In the genomic region with DNA sequence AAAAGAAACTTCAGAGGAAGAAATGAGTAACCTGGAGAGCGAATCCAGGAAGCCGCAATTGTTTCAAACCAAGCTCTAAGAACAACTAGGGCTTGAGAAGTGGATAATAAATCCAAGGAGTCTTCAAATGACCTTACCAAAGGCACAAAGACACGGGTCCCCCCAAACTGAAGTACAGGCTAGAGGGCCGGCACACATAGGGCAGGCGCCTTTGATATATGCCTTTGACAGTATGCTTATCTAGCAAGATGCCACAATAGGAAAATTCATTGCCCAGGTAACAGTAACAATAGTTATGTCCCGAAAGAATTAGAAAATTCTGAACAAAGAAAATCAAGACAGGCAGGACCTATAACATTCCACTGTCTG, we compare ENCODE assay signal across 8 mouse cellular contexts. TPM values are rescaled to one million over a fixed set of nuclear protein-coding genes. Genes with fewer than 3 reads are reported as not detected.
DNase-seq lines count a peak whose midpoint lies in the region; ATAC-seq and TF ChIP-seq lines count a peak whose summit lies in the region.

No protein-coding gene starts in this region.

- no peaks in the 10 kb centered on the region for H3K9me3 ChIP-seq in lung, embryonic 15.5 days
- no peaks in the 10 kb centered on the region for H3K9me3 ChIP-seq in forebrain, embryonic 14.5 days (replicated peaks; ENCODE audit: control insufficient read depth, low read length)
- H3K9me3 ChIP-seq in limb, embryonic 10.5 days (replicated peaks): no peaks in the 10 kb centered on the region

- no peaks in the 10 kb centered on the region for H3K27me3 ChIP-seq in lung, embryonic 15.5 days
- H3K27me3 ChIP-seq in forebrain, embryonic 14.5 days (replicated peaks; ENCODE audit: control insufficient read depth, insufficient read depth, low read length): no peaks in the 10 kb centered on the region
- no peaks in the 10 kb centered on the region for H3K27me3 ChIP-seq in limb, embryonic 10.5 days (ENCODE audit: low read depth, poor library complexity, severe bottlenecking)
- no peaks in the 10 kb centered on the region for H3K27me3 ChIP-seq in myocyte (ENCODE audit: control insufficient read depth, insufficient read depth, insufficient read length)

- H3ac ChIP-seq in myocyte (ENCODE audit: control insufficient read depth, insufficient read length): no peak overlapping the region

- H3K4me3 ChIP-seq in lung, embryonic 15.5 days: peak overlapping the region; percentile 78
- H3K4me3 ChIP-seq in forebrain, embryonic 14.5 days (ENCODE audit: low read depth, low read length): peak overlapping the region; percentile 75; the same call in 1 of the 2 replicates
- peak overlapping the region; percentile 81 for H3K4me3 ChIP-seq in limb, embryonic 10.5 days
- H3K4me3 ChIP-seq in myocyte: peak overlapping the region; percentile 85

- ATAC-seq in lung, embryonic 15.5 days (ENCODE audit: borderline replicate concordance, extremely low read depth, low FRiP score, low TSS enrichment): peak; percentile 8; the same call in 1 of the 2 replicates
- no peak for ATAC-seq in forebrain, embryonic 14.5 days

- no peak overlapping the region for H3K9ac ChIP-seq in lung, embryonic 15.5 days
- H3K9ac ChIP-seq in forebrain, embryonic 14.5 days (ENCODE audit: low read length): no peak overlapping the region

- peak overlapping the region; percentile 65 for H3K4me2 ChIP-seq in lung, embryonic 15.5 days
- no peak overlapping the region; the same call in 1 of the 2 replicates for H3K4me2 ChIP-seq in forebrain, embryonic 14.5 days (ENCODE audit: low read length)
- H3K4me2 ChIP-seq in myocyte (ENCODE audit: low read depth): peak overlapping the region; percentile 35

- H3K79me2 ChIP-seq in myocyte (ENCODE audit: control insufficient read depth, insufficient read depth): peaks cover 34% of the 10 kb centered on the region

- DNase-seq in lung, postnatal 25 days (ENCODE audit: low spot score): no peak
- DNase-seq in forebrain, embryonic 14.5 days (ENCODE audit: low spot score): no peak
- DNase-seq in limb, embryonic 10.5 days (ENCODE audit: low spot score): no peak
- no peak for DNase-seq in B cell, adult 2 months
- no peak for DNase-seq in gastrocnemius, adult 8-10 months (ENCODE audit: low spot score in 2 of 2)
- DNase-seq in ovary, postnatal 36 days (ENCODE audit: low spot score): no peak

- no peak overlapping the region; the same call in 1 of the 2 replicates for H3K27ac ChIP-seq in lung, embryonic 15.5 days
- no peak overlapping the region for H3K27ac ChIP-seq in forebrain, embryonic 14.5 days (ENCODE audit: low read depth, low read length)
- H3K27ac ChIP-seq in limb, embryonic 10.5 days: peak overlapping the region; percentile 84

- no peak for TF ChIP-seq POLR2A in myocyte (IDR thresholded peaks at IDR 0.05; ENCODE audit: insufficient read length, low read depth)

- peaks cover 15% of the 10 kb centered on the region for H3K4me1 ChIP-seq in lung, embryonic 15.5 days
- peaks cover 11% of the 10 kb centered on the region for H3K4me1 ChIP-seq in forebrain, embryonic 14.5 days (ENCODE audit: control insufficient read depth, insufficient read depth, low read length)
- H3K4me1 ChIP-seq in limb, embryonic 10.5 days: peaks cover 27% of the 10 kb centered on the region

- WGBS in lung, embryonic 15.5 days: 65% methylated on average over 6 of the region's 6 CpGs
- WGBS in forebrain, embryonic 14.5 days: 71% methylated on average over 6 of the region's 6 CpGs
- WGBS in limb, embryonic 10.5 days: 73% methylated on average over 6 of the region's 6 CpGs

- peaks cover 12% of the 10 kb centered on the region for H3K36me3 ChIP-seq in lung, embryonic 15.5 days
- peaks cover 9% of the 10 kb centered on the region for H3K36me3 ChIP-seq in forebrain, embryonic 14.5 days (ENCODE audit: control insufficient read depth, insufficient read depth, low read length)
- H3K36me3 ChIP-seq in limb, embryonic 10.5 days: peaks cover 13% of the 10 kb centered on the region
- H3K36me3 ChIP-seq in myocyte (ENCODE audit: control insufficient read depth, insufficient read depth): peaks cover 14% of the 10 kb centered on the region

TF ChIP-seq in myocyte, 11 proteins besides CTCF, POLR2A, EP300 and RAD21:
- TF ChIP-seq REST (IDR thresholded peaks at IDR 0.05; ENCODE audit: insufficient read depth, insufficient read length) (no peak), TCF12 (IDR thresholded peaks at IDR 0.05; ENCODE audit: insufficient read depth, poor library complexity, severe bottlenecking) (no peak), POLR2AphosphoS2 (IDR thresholded peaks at IDR 0.05; ENCODE audit: insufficient read length, low read depth) (no peak), USF1 (IDR thresholded peaks at IDR 0.05; ENCODE audit: low read depth) (no peak), MAX (IDR thresholded peaks at IDR 0.05; ENCODE audit: low read depth) (no peak), MYOD1 (IDR thresholded peaks at IDR 0.05; ENCODE audit: control insufficient read depth in 1 of 3, insufficient read length in 2 of 3, low read depth in 2 of 3) (no peak), CEBPB (IDR thresholded peaks at IDR 0.05; ENCODE audit: insufficient read depth, poor library complexity, severe bottlenecking) (no peak), TCF3 (IDR thresholded peaks at IDR 0.05; ENCODE audit: insufficient read length, low read depth) (no peak)

RNA-seq across cellular contexts. Expression of a gene that starts 0.4 kb away (rescaled TPM):
- 118 and 121 TPM in 2 replicates for polyA plus RNA-seq in lung, embryonic 15.5 days (2015; fragmentation: Nextera tagmentation; extraction: Ambion mirVana)
- 63.1 and 63.3 TPM in 2 replicates for polyA plus RNA-seq in forebrain, embryonic 14.5 days (2014; fragmentation: Nextera tagmentation; extraction: Ambion mirVana)
- 85.7 and 97.8 TPM in 2 replicates for polyA plus RNA-seq in limb, embryonic 10.5 days (2016; fragmentation: Nextera tagmentation; extraction: Ambion mirVana)
- polyA plus RNA-seq in myocyte (2012; fragmentation: generic; extraction: Trizol): 58.8 TPM
- total RNA-seq in gastrocnemius, adult 8-10 months (2022): 10 to 100 TPM; 19.2 to 22.7 (median 21.5) TPM

RNA-seq across cellular contexts. Expression of a gene that starts 25.4 kb away (rescaled TPM):
- polyA plus RNA-seq in lung, embryonic 15.5 days (2015; fragmentation: Nextera tagmentation; extraction: Ambion mirVana): not detected in 2 replicates
- polyA plus RNA-seq in forebrain, embryonic 14.5 days (2014; fragmentation: Nextera tagmentation; extraction: Ambion mirVana): 0.32 and 0.70 TPM in 2 replicates
- polyA plus RNA-seq in limb, embryonic 10.5 days (2016; fragmentation: Nextera tagmentation; extraction: Ambion mirVana): 0.20 TPM in 1 of 2 replicates, not detected in the other
- not detected for polyA plus RNA-seq in myocyte (2012; fragmentation: generic; extraction: Trizol)
- total RNA-seq in gastrocnemius, adult 8-10 months (2022): under 1 TPM in 1 of 4 experiments, not detected in 3; 0.27 TPM

RNA-seq across cellular contexts. Expression of a gene that starts 32.2 kb away (rescaled TPM):
- 15.5 and 16.3 TPM in 2 replicates for polyA plus RNA-seq in lung, embryonic 15.5 days (2015; fragmentation: Nextera tagmentation; extraction: Ambion mirVana)
- polyA plus RNA-seq in forebrain, embryonic 14.5 days (2014; fragmentation: Nextera tagmentation; extraction: Ambion mirVana): 30.6 and 34.0 TPM in 2 replicates
- 33.6 and 37.4 TPM in 2 replicates for polyA plus RNA-seq in limb, embryonic 10.5 days (2016; fragmentation: Nextera tagmentation; extraction: Ambion mirVana)
- 15.5 TPM for polyA plus RNA-seq in myocyte (2012; fragmentation: generic; extraction: Trizol)
- 10 to 100 TPM; 28.7 to 43.0 (median 33.0) TPM for total RNA-seq in gastrocnemius, adult 8-10 months (2022)
